Mouse (Mus musculus): ENCODE measurements around the gene Zfp92. TPM values are rescaled to one million over a fixed set of nuclear protein-coding genes. Genes with fewer than 3 reads are reported as not detected.

The Zfp92 gene
- polyA plus RNA-seq, 1 experiment = 1.1 TPM

- peaks cover 4% of the 10 kb centered on the region; the same call in 1 of the 2 replicates for H3K4me1 ChIP-seq (ENCODE audit: control insufficient read depth, insufficient read depth, insufficient read length, low read length)
- H3K27me3 ChIP-seq (ENCODE audit: control insufficient read depth, insufficient read depth, low read length) = no peaks in the 10 kb centered on the region
- H3K36me3 ChIP-seq (ENCODE audit: control insufficient read depth, insufficient read depth, low read length) = no peaks in the 10 kb centered on the region
- no peak overlapping the region for H3K27ac ChIP-seq (ENCODE audit: insufficient read depth, low read depth, low read length)
- TF ChIP-seq CTCF (IDR thresholded peaks at IDR 0.05; ENCODE audit: extremely low read depth, insufficient read length, insufficient replicate concordance, low read depth, low read length) (no peak), POLR2A (IDR thresholded peaks at IDR 0.05; ENCODE audit: low read depth, low read length) (no peak)
- no peak overlapping the region for H3K4me3 ChIP-seq (ENCODE audit: low read depth, low read length)
- WGBS = 84% methylated on average over 3 of the region's 3 CpGs
Measured at GRCm38 (mm10) chrX:73471764-73472163, 60.9 kb downstream of the Zfp92 start.

GRCm38 (mm10) chrX:73474340-73475165 is 63.7 kb downstream of the Zfp92 start:
- no peaks in the 10 kb centered on the region for H3K36me3 ChIP-seq (ENCODE audit: control insufficient read depth, insufficient read depth, low read length)
- peak overlapping the region; percentile 22; the same call in 1 of the 2 replicates for H3K27ac ChIP-seq (ENCODE audit: insufficient read depth, low read depth, low read length)
- peaks cover 4% of the 10 kb centered on the region; the same call in 1 of the 2 replicates for H3K4me1 ChIP-seq (ENCODE audit: control insufficient read depth, insufficient read depth, insufficient read length, low read length)
- no peaks in the 10 kb centered on the region for H3K27me3 ChIP-seq (ENCODE audit: control insufficient read depth, insufficient read depth, low read length)
- 70% methylated on average over 12 of the region's 12 CpGs for whole genome bisulfite sequencing
- no peak overlapping the region for H3K4me3 ChIP-seq (ENCODE audit: low read depth, low read length)
- TF ChIP-seq POLR2A (IDR thresholded peaks at IDR 0.05; ENCODE audit: low read depth, low read length) = no peak
- TF ChIP-seq CTCF (IDR thresholded peaks at IDR 0.05; ENCODE audit: extremely low read depth, insufficient read length, insufficient replicate concordance, low read depth, low read length) = no peak

- WGBS = 76% methylated on average over 1 of the region's 1 CpGs
- Histone ChIP-seq H3K4me1 (ENCODE audit: control insufficient read depth, insufficient read depth, insufficient read length, low read length) (peaks cover 4% of the 10 kb centered on the region; the same call in 1 of the 2 replicates), H3K36me3 (ENCODE audit: control insufficient read depth, insufficient read depth, low read length) (no peaks in the 10 kb centered on the region), H3K27ac (ENCODE audit: insufficient read depth, low read depth, low read length) (0 out of 2 replicates have a peak overlapping the region, but pooled peaks have one; percentile 7), H3K4me3 (ENCODE audit: low read depth, low read length) (no peak overlapping the region), H3K27me3 (ENCODE audit: control insufficient read depth, insufficient read depth, low read length) (no peaks in the 10 kb centered on the region)
- TF ChIP-seq POLR2A (IDR thresholded peaks at IDR 0.05; ENCODE audit: low read depth, low read length) (no peak), CTCF (IDR thresholded peaks at IDR 0.05; ENCODE audit: extremely low read depth, insufficient read length, insufficient replicate concordance, low read depth, low read length) (no peak)
Measured at GRCm38 (mm10) chrX:73475658-73476256, 64.9 kb downstream of the Zfp92 start.

GRCm38 (mm10) chrX:73476621-73477020 is 65.7 kb downstream of the Zfp92 start:
- Histone ChIP-seq H3K36me3 (ENCODE audit: control insufficient read depth, insufficient read depth, low read length) (no peaks in the 10 kb centered on the region), H3K27ac (ENCODE audit: insufficient read depth, low read depth, low read length) (peak overlapping the region; percentile 7; the same call in 1 of the 2 replicates), H3K4me3 (ENCODE audit: low read depth, low read length) (no peak overlapping the region), H3K4me1 (ENCODE audit: control insufficient read depth, insufficient read depth, insufficient read length, low read length) (peaks cover 4% of the 10 kb centered on the region; the same call in 1 of the 2 replicates), H3K27me3 (ENCODE audit: control insufficient read depth, insufficient read depth, low read length) (no peaks in the 10 kb centered on the region)
- 53% methylated on average over 2 of the region's 2 CpGs for WGBS
- TF ChIP-seq CTCF (IDR thresholded peaks at IDR 0.05; ENCODE audit: extremely low read depth, insufficient read length, insufficient replicate concordance, low read depth, low read length) (no peak), POLR2A (IDR thresholded peaks at IDR 0.05; ENCODE audit: low read depth, low read length) (no peak)

- H3K27ac ChIP-seq (ENCODE audit: insufficient read depth, low read depth, low read length) = no peak overlapping the region
- no peak overlapping the region for H3K4me3 ChIP-seq (ENCODE audit: low read depth, low read length)
- peaks cover 4% of the 10 kb centered on the region; the same call in 1 of the 2 replicates for H3K4me1 ChIP-seq (ENCODE audit: control insufficient read depth, insufficient read depth, insufficient read length, low read length)
- no peaks in the 10 kb centered on the region for H3K36me3 ChIP-seq (ENCODE audit: control insufficient read depth, insufficient read depth, low read length)
- TF ChIP-seq POLR2A (IDR thresholded peaks at IDR 0.05; ENCODE audit: low read depth, low read length) (no peak), CTCF (IDR thresholded peaks at IDR 0.05; ENCODE audit: extremely low read depth, insufficient read length, insufficient replicate concordance, low read depth, low read length) (no peak)
- WGBS = 81% methylated on average over 2 of the region's 2 CpGs
- no peaks in the 10 kb centered on the region for H3K27me3 ChIP-seq (ENCODE audit: control insufficient read depth, insufficient read depth, low read length)
Measured at GRCm38 (mm10) chrX:73477500-73477899, 66.6 kb downstream of the Zfp92 start.

Other genes with a start within 250 kb of the Zfp92 start
- gene Spin2d, start 234.1 kb upstream of the Zfp92 start, polyA plus RNA-seq (2012; rRNA removed) = not detected in 2 replicates
- gene Xlr3b, start 218.9 kb upstream of the Zfp92 start, polyA plus RNA-seq (2012; rRNA removed) = 0.08 and 0.23 TPM in 2 replicates
- not detected in 2 replicates for gene Xlr4b, start 196.8 kb upstream of the Zfp92 start, polyA plus RNA-seq (2012; rRNA removed)
- gene F8a, start 182.8 kb upstream of the Zfp92 start, polyA plus RNA-seq (2012; rRNA removed) = 20.7 and 29.4 TPM in 2 replicates
- not detected in 2 replicates for gene Xlr4c, start 168.0 kb upstream of the Zfp92 start, polyA plus RNA-seq (2012; rRNA removed)
- gene Xlr3c, start 145.7 kb upstream of the Zfp92 start, polyA plus RNA-seq (2012; rRNA removed) = not detected in 2 replicates
- not detected in 2 replicates for gene Xlr5a, start 118.1 kb upstream of the Zfp92 start, polyA plus RNA-seq (2012; rRNA removed)
- gene Xlr5c, start 118.1 kb upstream of the Zfp92 start, polyA plus RNA-seq (2012; rRNA removed) = not detected in 2 replicates
- gene Gm45015, start 74.3 kb upstream of the Zfp92 start, polyA plus RNA-seq (2012; rRNA removed) = not detected in 2 replicates
- gene Zfp275, start 68.5 kb upstream of the Zfp92 start, polyA plus RNA-seq (2012; rRNA removed) = 2.1 and 2.2 TPM in 2 replicates
- not detected in 2 replicates for gene Gm18336, start 12.4 kb upstream of the Zfp92 start, polyA plus RNA-seq (2012; rRNA removed)
- 2.4 and 5.4 TPM in 2 replicates for gene Trex2, start 24.2 kb downstream of the Zfp92 start, polyA plus RNA-seq (2012; rRNA removed)
- gene Haus7, start 47.9 kb downstream of the Zfp92 start, polyA plus RNA-seq (2012; rRNA removed) = 5.1 and 9.3 TPM in 2 replicates
- 121 and 168 TPM in 2 replicates for gene Bgn, start 72.5 kb downstream of the Zfp92 start, polyA plus RNA-seq (2012; rRNA removed)
- gene Atp2b3, start 92.0 kb downstream of the Zfp92 start, polyA plus RNA-seq (2012; rRNA removed) = 0.06 and 0.20 TPM in 2 replicates
- 0.23 and 1.1 TPM in 2 replicates for gene Dusp9, start 228.3 kb downstream of the Zfp92 start, polyA plus RNA-seq (2012; rRNA removed)
- gene Pnck, start 249.0 kb downstream of the Zfp92 start, polyA plus RNA-seq (2012; rRNA removed) = 4.5 and 5.8 TPM in 2 replicates

All from small intestine, adult 2 months (tissue).